Mouse (Mus musculus) ovary, adult 10 weeks (tissue): ENCODE data around the gene Myo19. TPM values are rescaled to one million over a fixed set of nuclear protein-coding genes. Genes with fewer than 3 reads are reported as not detected.

ENCODE experiments used
- polyA plus RNA-seq: library from polyadenylated mRNA; stranded (reverse); fragments of 350-450 nt; fragmentation: Illumina TruSeq; extraction: RNeasy Lipid Tissue Mini Kit (QIAGEN cat#74804); gene quantifications from one replicate; pipeline ENCODE4 v1.2.3, GENCODE M21; 2014

The Myo19 gene
- 3.2 TPM for polyA plus RNA-seq

DNA sequence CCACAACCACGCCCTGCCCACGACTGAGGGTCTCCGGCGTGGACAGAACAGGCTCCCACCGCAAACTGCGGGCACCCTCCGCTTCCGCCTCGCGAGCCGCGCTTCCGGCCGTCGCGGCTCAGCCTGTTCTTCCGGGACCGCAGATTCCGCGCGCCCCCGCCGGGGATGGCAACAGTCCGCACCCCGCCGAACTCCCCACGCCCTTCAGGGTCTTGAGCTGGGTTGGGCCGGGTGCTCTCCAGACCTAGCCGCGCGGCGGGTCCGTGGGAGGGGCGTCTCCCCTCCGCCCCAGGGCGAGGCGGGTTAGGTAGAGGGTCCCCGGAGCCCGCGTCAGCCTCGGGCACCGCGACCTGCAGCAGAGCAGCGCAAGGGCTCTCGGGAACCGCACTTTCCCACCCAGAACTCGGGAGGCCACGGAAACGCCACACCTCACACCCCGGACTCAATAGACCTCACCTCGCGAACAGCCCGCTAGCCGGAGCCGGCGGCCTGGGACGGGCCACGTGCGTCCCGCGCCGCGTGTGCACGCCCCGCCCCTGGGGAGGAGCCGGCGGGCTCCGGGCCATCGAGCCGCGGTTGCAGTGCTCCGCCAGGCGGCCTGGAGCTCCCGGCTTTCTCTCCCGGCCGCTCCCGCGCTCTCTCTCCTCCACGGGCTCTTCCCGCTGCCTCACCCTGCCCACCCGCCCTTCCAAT, at the start of gene Myo19, which contains the start of gene Pigw:
Myo19 (plus strand) TSS at position 377 of the 693 bp plus-strand sequence.
Pigw (minus strand) TSS at position 514 of the 693 bp plus-strand sequence.

DNA sequence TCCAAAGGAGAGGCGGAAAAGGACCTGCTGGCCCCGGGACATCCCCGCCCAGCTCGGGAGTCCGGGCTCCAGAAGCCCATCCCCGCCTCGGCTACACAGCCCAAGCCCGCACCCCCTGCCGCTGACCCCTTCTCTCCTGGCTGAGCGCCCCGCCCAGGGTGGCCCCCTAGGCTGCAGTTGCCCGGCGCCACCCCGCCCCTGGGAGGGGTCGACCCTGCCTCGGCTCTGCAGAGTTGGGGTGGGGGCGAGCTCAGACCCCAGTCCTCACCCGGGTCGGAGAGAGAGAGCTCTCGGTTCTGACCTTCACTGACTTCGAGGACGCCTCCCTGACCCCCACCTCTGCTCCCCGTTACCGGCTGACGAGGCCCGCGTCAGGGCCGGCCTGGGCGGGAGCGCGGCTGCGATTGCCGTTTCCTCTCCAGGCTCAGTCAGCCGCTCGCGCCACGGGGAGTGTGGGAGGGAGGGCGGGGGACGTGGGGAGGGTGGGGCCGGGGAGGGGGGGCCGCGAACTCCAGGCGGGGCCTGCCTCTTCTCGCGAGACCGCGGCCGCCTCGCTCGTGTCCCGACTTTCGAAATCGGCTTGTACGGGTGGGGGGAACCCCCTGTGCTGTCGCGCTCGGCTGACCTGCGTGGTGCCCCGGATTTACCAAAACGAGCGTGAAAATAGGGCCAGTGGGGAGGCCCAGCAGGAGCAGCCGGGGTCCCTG, 9.5 kb upstream of the Myo19 start, which contains the start of gene Ggnbp2:
Ggnbp2 (minus strand) TSS at position 481 of the 707 bp plus-strand sequence.

DNA sequence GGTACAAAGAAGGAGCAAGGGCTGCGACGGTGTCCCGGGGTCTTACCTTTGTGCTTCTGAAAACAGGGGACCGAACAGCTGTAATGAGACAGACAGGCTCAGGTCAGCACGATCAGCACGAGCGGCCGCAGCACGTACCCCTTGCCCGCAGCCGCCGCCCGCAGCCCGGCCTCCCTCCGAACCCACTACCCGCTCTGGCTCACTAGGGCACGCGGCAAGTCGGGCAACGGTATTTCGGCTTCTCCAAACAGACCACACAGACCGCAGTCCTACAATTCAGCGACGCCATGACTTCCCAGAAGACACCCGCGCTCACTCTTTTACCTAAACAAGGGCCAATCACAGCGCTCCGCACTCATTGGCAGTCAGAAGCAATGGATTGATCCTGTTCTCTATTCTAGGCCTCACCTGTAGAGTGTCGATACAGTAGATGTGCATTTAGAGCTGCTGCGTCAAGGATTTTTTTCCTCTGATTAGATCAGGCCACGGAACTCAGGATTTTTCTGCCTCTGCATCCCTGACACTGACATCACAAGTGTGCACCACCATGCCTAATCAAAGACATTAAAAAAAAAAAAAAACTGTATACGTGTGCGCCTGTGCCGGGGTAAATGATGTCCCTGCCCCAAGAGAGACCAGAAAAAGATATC, 36.2 kb downstream of the Myo19 start, which contains the start of gene Znhit3:
Znhit3 (minus strand) TSS at position 314 of the 650 bp plus-strand sequence.

DNA sequence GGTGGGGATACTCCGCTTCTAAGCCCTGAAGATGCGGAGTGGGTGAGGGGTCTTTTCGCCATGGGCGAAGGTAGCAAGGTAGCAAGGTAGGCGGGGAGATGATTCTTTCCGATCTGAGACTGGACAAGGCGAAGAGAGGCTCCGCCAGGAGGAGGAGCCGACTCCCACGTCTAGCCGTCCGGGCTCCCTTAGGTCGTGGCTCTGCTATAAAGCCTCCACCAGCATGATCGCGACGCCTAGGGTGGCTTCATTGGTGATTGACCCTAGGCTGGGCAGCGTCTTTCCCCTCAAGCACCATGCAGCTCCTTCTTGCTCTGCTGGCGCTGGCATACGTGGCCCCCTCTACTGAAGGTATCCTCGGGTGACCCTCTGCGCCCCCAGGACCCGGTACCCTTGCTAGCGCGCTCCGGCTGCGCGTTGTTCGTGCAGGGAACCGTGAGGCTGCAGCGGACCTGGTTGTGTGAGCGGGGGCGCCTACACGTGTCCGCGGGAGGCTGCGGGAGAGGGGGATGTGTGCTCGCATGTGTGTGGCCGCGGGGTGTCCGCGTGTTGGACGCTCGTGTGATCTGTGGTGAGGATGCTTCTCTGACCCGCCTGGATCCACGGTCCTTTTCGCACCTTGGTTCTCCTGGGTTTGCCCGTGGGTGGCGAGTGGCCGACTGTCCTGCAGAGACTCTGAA, 77.8 kb downstream of the Myo19 start, which contains the start of gene Car4:
Car4 (plus strand) TSS at position 196 of the 680 bp plus-strand sequence.

Other genes with a start within 250 kb of the Myo19 start
- gene Mrm1, start 60.6 kb upstream of the Myo19 start, polyA plus RNA-seq = 2.4 TPM
- 3.4 TPM for gene Dhrs11, start 51.2 kb upstream of the Myo19 start, polyA plus RNA-seq
- gene Ggnbp2, start 9.3 kb upstream of the Myo19 start, polyA plus RNA-seq = 323 TPM
- 15.8 TPM for gene Pigw, start 137 bp downstream of the Myo19 start, polyA plus RNA-seq
- 6.0 TPM for gene Znhit3, start 36.2 kb downstream of the Myo19 start, polyA plus RNA-seq
- 0.63 TPM for gene Car4, start 77.6 kb downstream of the Myo19 start, polyA plus RNA-seq